Mouse (Mus musculus) embryonic facial prominence, embryonic 15.5 days (tissue): ENCODE results near the gene Nr2f6. TPM values are rescaled to one million over a fixed set of nuclear protein-coding genes. Genes with fewer than 3 reads are reported as not detected.
"Not testable (repeated sequence)": the region's sequence is repeated elsewhere in the genome, so short reads cannot be mapped to it uniquely, and the experiment has no call there.

ENCODE experiments used
- ATAC-seq: fragments of 200-750 bp; cut with Nextera tagmentation; 2 replicates; pipeline ENCODE4 v1.8.0; 2017; ENCODE audit warnings: low read depth, moderate TSS enrichment; ENCODE audit not compliant: insufficient number of reproducible peaks, low FRiP score, low TSS enrichment
- H3K27ac ChIP-seq: fragments of 300-500 bp; sonication (generic); replicated peaks from 2 replicates; pipeline ENCODE4 v1.5.1; 2015; ENCODE audit warnings: mild to moderate bottlenecking, inconsistent platforms
- H3K27me3 ChIP-seq: fragments of 300-500 bp; sonication (generic); 2 replicates; pipeline ENCODE4 v1.6.1; 2015; ENCODE audit warnings: inconsistent platforms
- H3K36me3 ChIP-seq: fragments of 300-500 bp; sonication (generic); 2 replicates; pipeline ENCODE4 v1.6.1; 2015; ENCODE audit warnings: mild to moderate bottlenecking, inconsistent platforms
- H3K4me1 ChIP-seq: fragments of 300-500 bp; sonication (generic); 2 replicates; pipeline ENCODE4 v1.6.1; 2015; ENCODE audit warnings: inconsistent platforms
- H3K4me2 ChIP-seq: fragments of 300-500 bp; sonication (generic); replicated peaks from 2 replicates; pipeline ENCODE4 v1.6.1; 2015; ENCODE audit warnings: mild to moderate bottlenecking, inconsistent platforms
- H3K4me3 ChIP-seq: fragments of 300-500 bp; sonication (generic); replicated peaks from 2 replicates; pipeline ENCODE4 v1.5.1; 2015; ENCODE audit warnings: mild to moderate bottlenecking, inconsistent platforms
- H3K9ac ChIP-seq: fragments of 300-500 bp; sonication (generic); 2 replicates; pipeline ENCODE4 v1.6.1; 2015; ENCODE audit warnings: inconsistent platforms
- H3K9me3 ChIP-seq: fragments of 300-500 bp; sonication (generic); replicated peaks from 2 replicates; pipeline ENCODE4 v1.6.1; 2016; ENCODE audit warnings: inconsistent platforms
- WGBS: fragments of 180-500 bp; shearing (Covaris S2); methylation state at CpG from one replicate; pipeline ENCODE4 v1.1.7; 2015; 5-methylcytosine and 5-hydroxymethylcytosine counted together
- polyA plus RNA-seq: library from polyadenylated mRNA; unstranded; fragments of >200 nt; fragmentation: Nextera tagmentation; extraction: Ambion mirVana; gene quantifications from 2 replicates; pipeline ENCODE4 v1.2.1, GENCODE M21; 2015

Gene Nr2f6
- polyA plus RNA-seq, 1 experiment from 2014 or later: 59.0 TPM

DNA sequence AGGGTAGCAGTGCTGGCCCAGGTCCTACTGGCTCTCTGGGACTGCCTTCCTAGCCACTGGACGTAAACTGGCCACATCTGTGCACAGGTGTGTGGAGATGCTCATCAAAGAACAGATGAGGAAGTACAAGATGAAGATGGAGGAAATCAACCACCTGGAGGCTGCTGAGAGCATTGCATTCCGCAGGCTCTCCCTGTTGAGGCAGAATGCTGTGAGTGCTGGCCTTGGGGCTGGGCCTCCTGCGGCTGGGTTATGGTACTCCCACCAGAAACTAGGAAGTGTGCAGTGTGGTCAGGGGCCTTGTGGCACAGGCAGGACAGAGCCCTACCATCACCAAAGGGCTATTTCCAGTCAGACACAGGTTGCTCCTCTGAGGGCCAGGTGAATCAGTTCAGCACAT, 23.7 kb downstream of the Nr2f6 start:
- Histone ChIP-seq H3K9me3 (no peaks in the 10 kb centered on the region), H3K27ac (no peak overlapping the region), H3K9ac (no peak overlapping the region), H3K4me2 (no peak overlapping the region), H3K27me3 (no peaks in the 10 kb centered on the region), H3K4me3 (no peak overlapping the region), H3K4me1 (no peaks in the 10 kb centered on the region), H3K36me3 (peaks cover 80% of the 10 kb centered on the region)
- no peak for ATAC-seq
- 81% methylated on average over 3 of the region's 3 CpGs for whole genome bisulfite sequencing

- no peaks in the 10 kb centered on the region for H3K27me3 ChIP-seq
- no peak for ATAC-seq
- no peak overlapping the region for H3K4me3 ChIP-seq
- peaks cover 96% of the 10 kb centered on the region for H3K36me3 ChIP-seq
- no peaks in the 10 kb centered on the region for H3K4me1 ChIP-seq
- no peak overlapping the region for H3K27ac ChIP-seq
- no peaks in the 10 kb centered on the region for H3K9me3 ChIP-seq
- H3K4me2 ChIP-seq: no peak overlapping the region
- WGBS: 91% methylated on average over 1 of the region's 1 CpGs
- H3K9ac ChIP-seq: no peak overlapping the region
These were observed 30.2 kb downstream of the Nr2f6 start for GRCm38 (mm10) chr8:71351520-71351919.

DNA sequence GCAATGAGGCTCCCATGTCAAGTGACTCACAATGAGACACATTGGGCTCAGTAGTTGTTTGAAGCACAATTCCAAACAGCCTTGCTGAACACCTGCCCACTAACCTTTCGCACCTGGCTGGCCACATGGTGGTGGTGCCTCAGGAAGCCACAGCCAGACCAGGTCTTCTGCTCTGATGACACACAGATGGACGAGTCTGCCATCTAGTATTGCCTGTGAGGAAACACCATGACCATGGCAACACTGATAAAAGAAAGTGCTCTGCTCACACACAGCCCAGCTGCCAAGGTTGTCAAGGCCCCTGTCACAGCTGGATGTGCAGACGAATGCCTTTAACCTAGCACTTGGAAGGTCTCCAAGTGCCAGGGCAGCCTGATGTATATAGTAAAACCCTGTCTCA, 30.6 kb downstream of the Nr2f6 start:
- Histone ChIP-seq H3K27me3 (no peaks in the 10 kb centered on the region), H3K4me1 (no peaks in the 10 kb centered on the region), H3K27ac (no peak overlapping the region), H3K9me3 (no peaks in the 10 kb centered on the region), H3K4me3 (no peak overlapping the region), H3K9ac (no peak overlapping the region), H3K4me2 (no peak overlapping the region), H3K36me3 (peaks cover 96% of the 10 kb centered on the region)
- 62% methylated on average over 3 of the region's 3 CpGs for WGBS
- ATAC-seq: no peak

- no peak for ATAC-seq
- peaks cover 88% of the 10 kb centered on the region for H3K36me3 ChIP-seq
These were observed 35.2 kb downstream of the Nr2f6 start for GRCm38 (mm10) chr8:71346581-71346980.

DNA sequence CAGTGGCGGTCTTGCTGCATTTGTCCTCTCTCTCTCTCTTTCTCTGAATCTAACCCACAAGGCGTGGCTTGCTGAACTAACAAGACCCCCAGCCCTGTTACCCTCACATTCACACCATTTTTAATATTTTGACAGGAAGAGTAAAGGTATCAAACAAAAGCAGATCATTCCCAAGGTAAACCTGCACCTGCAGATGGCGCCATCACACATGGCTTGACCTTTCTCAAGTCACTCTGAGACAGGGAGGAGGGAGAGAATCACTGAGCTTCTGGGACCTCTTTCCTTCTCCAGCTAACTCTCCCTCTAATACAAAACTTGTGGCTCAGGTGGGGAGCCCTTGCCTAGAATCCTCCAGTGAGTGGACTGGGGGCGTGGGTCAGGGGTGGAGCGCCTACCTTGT, 41.1 kb downstream of the Nr2f6 start:
- Histone ChIP-seq H3K27ac (no peak overlapping the region), H3K36me3 (peaks cover 76% of the 10 kb centered on the region), H3K4me3 (no peak overlapping the region), H3K4me1 (no peaks in the 10 kb centered on the region), H3K9me3 (no peaks in the 10 kb centered on the region), H3K9ac (no peak overlapping the region), H3K4me2 (no peak overlapping the region), H3K27me3 (no peaks in the 10 kb centered on the region)
- WGBS: 78% methylated on average over 5 of the region's 5 CpGs
- no peak for ATAC-seq

More at GRCm38 (mm10) chr8:71346581-71346980, 35.2 kb downstream of the Nr2f6 start:
- no peak overlapping the region for H3K4me3 ChIP-seq
- no peaks in the 10 kb centered on the region for H3K9me3 ChIP-seq
- no peaks in the 10 kb centered on the region for H3K4me1 ChIP-seq
- H3K4me2 ChIP-seq: no peak overlapping the region
- H3K27ac ChIP-seq: no peak overlapping the region
- no peaks in the 10 kb centered on the region for H3K27me3 ChIP-seq
- 50% methylated on average over 1 of the region's 1 CpGs for WGBS
- H3K9ac ChIP-seq: no peak overlapping the region

DNA sequence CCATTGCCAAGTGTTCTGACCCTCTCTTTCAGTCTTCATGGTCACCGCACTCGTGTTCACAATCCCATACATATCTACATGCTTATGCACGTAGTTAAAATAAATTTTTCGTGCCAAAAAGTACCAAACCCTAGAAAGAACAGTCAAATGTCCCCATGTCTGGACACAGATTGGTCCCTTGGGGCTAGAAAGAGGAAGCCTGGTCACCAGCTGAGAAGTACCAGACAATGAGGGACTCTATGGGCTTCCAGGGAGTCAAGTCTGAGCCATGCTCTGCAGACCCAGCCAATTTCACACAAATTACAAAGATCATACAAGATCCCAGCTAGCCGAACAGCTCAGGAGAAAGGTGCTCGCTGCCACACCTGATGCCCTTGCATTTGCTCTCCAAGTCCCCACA, 43.9 kb downstream of the Nr2f6 start:
- WGBS: 95% methylated on average over 6 of the region's 6 CpGs
- H3K4me3 ChIP-seq, H3K4me2 ChIP-seq, H3K9ac ChIP-seq, H3K9me3 ChIP-seq, ATAC-seq, H3K27ac ChIP-seq, H3K27me3 ChIP-seq, H3K4me1 ChIP-seq: not testable (repeated sequence)
- H3K36me3 ChIP-seq: peaks cover 68% of the 10 kb centered on the region

GRCm38 (mm10) chr8:71324848-71325247, 56.9 kb downstream of the Nr2f6 start:
- no peak overlapping the region for H3K9ac ChIP-seq
- no peak for ATAC-seq
- WGBS: 87% methylated on average over 1 of the region's 1 CpGs
- no peaks in the 10 kb centered on the region for H3K27me3 ChIP-seq
- peaks cover 78% of the 10 kb centered on the region for H3K36me3 ChIP-seq
- H3K4me1 ChIP-seq: no peaks in the 10 kb centered on the region
- no peaks in the 10 kb centered on the region for H3K9me3 ChIP-seq
- H3K27ac ChIP-seq: no peak overlapping the region
- no peak overlapping the region for H3K4me3 ChIP-seq
- no peak overlapping the region for H3K4me2 ChIP-seq

Other genes starting within 250 kb of the Nr2f6 start
- 24.0 and 27.0 TPM in 2 replicates for gene Myo9b, start 109.2 kb downstream of the Nr2f6 start, polyA plus RNA-seq
- gene Haus8, start 109.0 kb downstream of the Nr2f6 start, polyA plus RNA-seq: 47.2 and 48.6 TPM in 2 replicates
- gene Use1, start 15.1 kb downstream of the Nr2f6 start, polyA plus RNA-seq: 100 and 121 TPM in 2 replicates
- 7.1 and 8.5 TPM in 2 replicates for gene Ocel1, start 10.7 kb downstream of the Nr2f6 start, polyA plus RNA-seq
- gene Ushbp1, start 13.8 kb upstream of the Nr2f6 start, polyA plus RNA-seq: 11.6 and 12.7 TPM in 2 replicates
- gene Babam1, start 14.9 kb upstream of the Nr2f6 start, polyA plus RNA-seq: 96.7 and 106 TPM in 2 replicates
- gene Ankle1, start 24.1 kb upstream of the Nr2f6 start, polyA plus RNA-seq: 33.1 and 33.7 TPM in 2 replicates
- 73.2 and 77.0 TPM in 2 replicates for gene Abhd8, start 81.7 kb upstream of the Nr2f6 start, polyA plus RNA-seq
- 115 and 122 TPM in 2 replicates for gene Mrpl34, start 83.0 kb upstream of the Nr2f6 start, polyA plus RNA-seq
- gene Dda1, start 87.2 kb upstream of the Nr2f6 start, polyA plus RNA-seq: 105 and 112 TPM in 2 replicates
- 3.0 and 3.7 TPM in 2 replicates for gene Ano8, start 104.0 kb upstream of the Nr2f6 start, polyA plus RNA-seq
- gene Gtpbp3, start 106.1 kb upstream of the Nr2f6 start, polyA plus RNA-seq: 15.9 and 17.3 TPM in 2 replicates
- gene Plvap, start 129.8 kb upstream of the Nr2f6 start, polyA plus RNA-seq: 61.4 and 62.8 TPM in 2 replicates
- gene Ccdc194, start 143.8 kb upstream of the Nr2f6 start, polyA plus RNA-seq: 2.4 and 3.0 TPM in 2 replicates
- gene Bst2, start 155.5 kb upstream of the Nr2f6 start, polyA plus RNA-seq: 34.8 and 35.5 TPM in 2 replicates
- gene Mvb12a, start 161.0 kb upstream of the Nr2f6 start, polyA plus RNA-seq: 86.8 and 92.9 TPM in 2 replicates
- 1.2 and 1.7 TPM in 2 replicates for gene Tmem221, start 176.9 kb upstream of the Nr2f6 start, polyA plus RNA-seq
- gene Nxnl1, start 184.6 kb upstream of the Nr2f6 start, polyA plus RNA-seq: 0.13 and 0.18 TPM in 2 replicates
- gene Slc27a1, start 186.9 kb upstream of the Nr2f6 start, polyA plus RNA-seq: 51.1 and 55.7 TPM in 2 replicates
- gene Pgls, start 210.2 kb upstream of the Nr2f6 start, polyA plus RNA-seq: 220 and 229 TPM in 2 replicates
- gene Fam129c, start 215.7 kb upstream of the Nr2f6 start, polyA plus RNA-seq: 3.1 and 4.7 TPM in 2 replicates
- 94.6 and 98.9 TPM in 2 replicates for gene Colgalt1, start 229.0 kb upstream of the Nr2f6 start, polyA plus RNA-seq